Mouse (Mus musculus) heart, adult 2 months (tissue): ENCODE results near the gene Inpp5a.

Experiments used
- CTCF ChIP-seq: fragments of 200-600 bp; IDR thresholded peaks from 2 replicates; pipeline ENCODE4 v1.8.1; 2022; ENCODE audit warnings: antibody characterized with exemption, mild to moderate bottlenecking, moderate library complexity
- EP300 ChIP-seq: fragments of 200-500 bp; IDR thresholded peaks from 2 replicates; pipeline ENCODE4 v1.6.1; 2011; ENCODE audit warnings: low read depth, low read length, control low read depth; ENCODE audit not compliant: insufficient read depth
- POLR2A ChIP-seq: fragments of 200-500 bp; IDR thresholded peaks from 2 replicates; pipeline ENCODE4 v1.6.1; 2011; ENCODE audit warnings: mild to moderate bottlenecking, low read depth, low read length, control low read depth; ENCODE audit not compliant: insufficient read depth

- TF ChIP-seq POLR2A (no peak), EP300 (no peak), CTCF (no peak)
Observed at GRCm38 (mm10) chr7:139360890-139361559, 27.9 kb upstream of the Inpp5a start.
